ENCODE assay signal across 23 mouse cellular contexts in the genomic region with DNA sequence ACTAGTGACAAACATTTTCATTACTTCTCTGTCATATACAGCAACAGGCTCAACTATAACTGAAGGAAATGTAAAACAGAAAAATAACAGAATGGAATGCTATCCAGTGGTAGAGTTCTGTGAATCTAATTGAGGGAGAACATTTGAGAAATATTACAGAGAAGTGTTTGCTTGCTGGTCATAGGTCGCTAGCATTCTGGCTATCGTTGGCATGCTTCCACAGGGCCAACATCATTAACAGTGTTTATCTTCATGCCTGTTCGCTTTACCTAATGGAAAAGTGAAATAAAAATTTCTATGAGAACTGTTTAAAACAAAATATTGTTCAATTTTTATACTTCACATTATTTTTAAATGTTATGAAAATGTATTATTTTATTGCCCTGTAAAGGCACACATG.
DNase-seq lines count a peak whose midpoint lies in the region; ATAC-seq and TF ChIP-seq lines count a peak whose summit lies in the region.
"Had no signal": no experiment of that assay in that cellular context is flagged by ENCODE, and none has a peak within 500 bp of the region (broad histone marks: within the 10 kb centered on the region; RNA-seq: fewer than 3 reads in every experiment).

No protein-coding gene starts in this region.

- no peak for TF ChIP-seq CTCF in kidney, adult 2 months (conservative IDR thresholded peaks at IDR 0.05; ENCODE audit: insufficient read depth, insufficient read length, low read depth, low read length)
- TF ChIP-seq CTCF in liver, adult 2 months (IDR thresholded peaks at IDR 0.05; ENCODE audit: low read depth, low read length) = no peak

- no peaks in the 10 kb centered on the region for H3K27me3 ChIP-seq in kidney, adult 2 months (replicated peaks; ENCODE audit: control insufficient read depth, insufficient read depth, low read length)
- no peaks in the 10 kb centered on the region for H3K27me3 ChIP-seq in kidney, embryonic 14.5 days (ENCODE audit: control insufficient read depth, insufficient read depth, low read length)
- H3K27me3 ChIP-seq in kidney, embryonic 15.5 days = no peaks in the 10 kb centered on the region
- no peaks in the 10 kb centered on the region for H3K27me3 ChIP-seq in liver, adult 2 months (ENCODE audit: control insufficient read depth, insufficient read depth, low read length)
- H3K27me3 ChIP-seq in liver, embryonic 11.5 days (replicated peaks; ENCODE audit: control insufficient read depth, insufficient read depth, low read length) = no peaks in the 10 kb centered on the region
- H3K27me3 ChIP-seq: CH12.LX, Patski had no signal

- no peak overlapping the region for H3K4me3 ChIP-seq in kidney, adult 2 months (ENCODE audit: insufficient read depth, low read depth, low read length)
- no peak overlapping the region for H3K4me3 ChIP-seq in kidney, embryonic 14.5 days (ENCODE audit: low read length)
- no peak overlapping the region for H3K4me3 ChIP-seq in kidney, embryonic 15.5 days (replicated peaks)
- no peak overlapping the region for H3K4me3 ChIP-seq in liver, adult 2 months (ENCODE audit: insufficient read depth, low read depth, low read length)
- H3K4me3 ChIP-seq in liver, embryonic 11.5 days (ENCODE audit: low read depth, low read length) = no peak overlapping the region

- H3K4me1 ChIP-seq in kidney, adult 2 months (ENCODE audit: control insufficient read depth, insufficient read depth, low read length) = no peaks in the 10 kb centered on the region
- H3K4me1 ChIP-seq in kidney, embryonic 14.5 days (ENCODE audit: control insufficient read depth, insufficient read depth, low read length) = no peaks in the 10 kb centered on the region
- no peaks in the 10 kb centered on the region for H3K4me1 ChIP-seq in kidney, embryonic 15.5 days
- H3K4me1 ChIP-seq in liver, adult 2 months (ENCODE audit: control insufficient read depth, insufficient read depth, low read length) = peaks cover 2% of the 10 kb centered on the region; the same call in 1 of the 2 replicates
- H3K4me1 ChIP-seq in liver, embryonic 11.5 days (replicated peaks; ENCODE audit: control insufficient read depth, insufficient read depth, low read length) = no peaks in the 10 kb centered on the region

- no peaks in the 10 kb centered on the region for H3K36me3 ChIP-seq in kidney, adult 2 months (ENCODE audit: control insufficient read depth, insufficient read depth, low read length)
- H3K36me3 ChIP-seq in kidney, embryonic 14.5 days (ENCODE audit: control insufficient read depth, insufficient read depth, low read length) = no peaks in the 10 kb centered on the region
- H3K36me3 ChIP-seq in kidney, embryonic 15.5 days = no peaks in the 10 kb centered on the region
- H3K36me3 ChIP-seq in liver, adult 2 months (ENCODE audit: control insufficient read depth, insufficient read depth, low read length) = no peaks in the 10 kb centered on the region
- H3K36me3 ChIP-seq in liver, embryonic 11.5 days (ENCODE audit: control insufficient read depth, insufficient read depth, low read length) = no peaks in the 10 kb centered on the region
- H3K36me3 ChIP-seq: G1E had no signal

- DNase-seq in kidney, adult 2 months = peak; percentile 56
- DNase-seq in kidney, adult 9 months = peak; percentile 32
- DNase-seq in liver, adult 2 months (ENCODE audit: extremely low read depth, low read depth, low spot score) = peak; percentile 65
- DNase-seq in liver, embryonic 11.5 days (ENCODE audit: low spot score) = no peak
- peak; percentile 48 for DNase-seq in adipocyte (ENCODE audit: low spot score)
- no peak for DNase-seq in thymus, postnatal 14 days
- DNase-seq: adrenal gland, adult 2 months; adrenal gland, adult 8-10 months; adrenal gland, postnatal 10 days; adrenal gland, postnatal 14 days; adrenal gland, postnatal 25 days; adrenal gland, postnatal 36 days; B cell, adult 2 months; cerebellum, adult 11 months; cerebellum, adult 11-12 months; cerebellum, adult 18-20 months had no signal

- no peak overlapping the region for H3K27ac ChIP-seq in kidney, adult 2 months (ENCODE audit: insufficient read depth, low read depth, low read length)
- H3K27ac ChIP-seq in kidney, embryonic 14.5 days (ENCODE audit: low read depth, low read length) = no peak overlapping the region
- no peak overlapping the region for H3K27ac ChIP-seq in kidney, embryonic 15.5 days
- no peak overlapping the region for H3K27ac ChIP-seq in liver, adult 2 months (replicated peaks; ENCODE audit: insufficient read depth, low read depth, low read length)
- H3K27ac ChIP-seq in liver, embryonic 11.5 days (ENCODE audit: low read depth, low read length) = no peak overlapping the region

- H3K79me2 ChIP-seq in liver, adult 2 months (ENCODE audit: control insufficient read depth, insufficient read depth, low read length) = no peaks in the 10 kb centered on the region

- WGBS in kidney, adult 2 months = 59% methylated on average over 3 of the region's 3 CpGs
- WGBS in kidney, embryonic 14.5 days = 82% methylated on average over 3 of the region's 3 CpGs
- WGBS in kidney, embryonic 15.5 days = 85% methylated on average over 3 of the region's 3 CpGs
- 23% methylated on average over 3 of the region's 3 CpGs for WGBS in liver, adult 2 months
- 84% methylated on average over 3 of the region's 3 CpGs for WGBS in liver, embryonic 11.5 days

- no peak for ATAC-seq in kidney, embryonic 14.5 days (ENCODE audit: low FRiP score, low TSS enrichment)
- ATAC-seq in kidney, embryonic 15.5 days (replicated peaks; ENCODE audit: low FRiP score) = no peak
- no peak for ATAC-seq in liver, embryonic 11.5 days (replicated peaks; ENCODE audit: low FRiP score)
- ATAC-seq: activated CD4-positive, CD25-positive, alpha-beta regulatory T cell, adult 4 months; CD4-positive, CD25-positive, alpha-beta regulatory T cell, adult 4 months; Patski had no signal

- TF ChIP-seq POLR2A in kidney, adult 2 months (IDR thresholded peaks at IDR 0.05; ENCODE audit: low read depth, low read length) = no peak
- TF ChIP-seq POLR2A in liver, adult 2 months (IDR thresholded peaks at IDR 0.05; ENCODE audit: extremely low read depth, insufficient read depth, low read length) = no peak

- H3K4me2 ChIP-seq in kidney, embryonic 14.5 days (replicated peaks; ENCODE audit: low read depth, low read length) = no peak overlapping the region
- H3K4me2 ChIP-seq in kidney, embryonic 15.5 days = no peak overlapping the region
- no peak overlapping the region for H3K4me2 ChIP-seq in liver, embryonic 11.5 days

- H3K9me3 ChIP-seq in kidney, embryonic 14.5 days (ENCODE audit: control insufficient read depth, low read length) = no peaks in the 10 kb centered on the region
- H3K9me3 ChIP-seq in kidney, embryonic 15.5 days (replicated peaks) = no peaks in the 10 kb centered on the region
- no peaks in the 10 kb centered on the region for H3K9me3 ChIP-seq in liver, embryonic 11.5 days (ENCODE audit: control insufficient read depth, low read length)
- H3K9me3 ChIP-seq: G1E had no signal

- no peak overlapping the region for H3K9ac ChIP-seq in kidney, embryonic 14.5 days (ENCODE audit: low read depth, low read length)
- H3K9ac ChIP-seq in kidney, embryonic 15.5 days = no peak overlapping the region
- H3K9ac ChIP-seq in liver, adult 2 months (ENCODE audit: low read depth, low read length) = no peak overlapping the region
- H3K9ac ChIP-seq in liver, embryonic 11.5 days (ENCODE audit: low read depth, low read length) = no peak overlapping the region

Comparison
In these comparisons a context has a peak if more than half of its experiments do, and no peak if none do; other contexts are left out.
1. DNase-seq: peak in kidney, adult 2 months (single experiment), kidney, adult 9 months (single experiment), liver, adult 2 months (single experiment) and adipocyte (single experiment); none in liver, embryonic 11.5 days (single experiment) and thymus, postnatal 14 days (single experiment).